Mouse (Mus musculus) cerebellum, postnatal 10 days (tissue): ENCODE data around the gene Lrmda.

ENCODE experiments used
- DNase-seq, 2 experiments: peaks; one replicate each; pipeline ENCODE4 v3.0.0; 2021; ENCODE audit warnings: mixed read lengths in 2 of 2

Lrmda gene

DNA sequence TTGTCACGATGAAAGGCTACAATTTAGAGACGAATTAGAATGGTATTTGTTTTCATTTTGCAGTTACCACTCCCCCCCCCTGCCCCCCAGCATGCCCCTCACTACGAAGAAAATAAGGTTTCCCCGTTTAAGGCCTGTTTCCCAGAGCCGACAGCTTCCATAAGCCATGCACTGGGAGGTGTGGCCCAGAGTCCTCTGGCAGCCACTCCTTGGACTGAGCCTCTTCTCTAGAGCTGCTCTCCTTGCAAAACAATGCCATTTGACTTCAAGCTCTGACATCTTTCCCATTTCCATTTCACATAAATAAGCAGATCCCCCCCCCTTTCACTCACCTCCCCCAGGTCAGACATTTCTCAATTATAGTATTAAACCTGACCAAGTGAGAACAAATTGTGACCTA lies 654.1 kb downstream of the Lrmda start:
- no peak for DNase-seq

DNA sequence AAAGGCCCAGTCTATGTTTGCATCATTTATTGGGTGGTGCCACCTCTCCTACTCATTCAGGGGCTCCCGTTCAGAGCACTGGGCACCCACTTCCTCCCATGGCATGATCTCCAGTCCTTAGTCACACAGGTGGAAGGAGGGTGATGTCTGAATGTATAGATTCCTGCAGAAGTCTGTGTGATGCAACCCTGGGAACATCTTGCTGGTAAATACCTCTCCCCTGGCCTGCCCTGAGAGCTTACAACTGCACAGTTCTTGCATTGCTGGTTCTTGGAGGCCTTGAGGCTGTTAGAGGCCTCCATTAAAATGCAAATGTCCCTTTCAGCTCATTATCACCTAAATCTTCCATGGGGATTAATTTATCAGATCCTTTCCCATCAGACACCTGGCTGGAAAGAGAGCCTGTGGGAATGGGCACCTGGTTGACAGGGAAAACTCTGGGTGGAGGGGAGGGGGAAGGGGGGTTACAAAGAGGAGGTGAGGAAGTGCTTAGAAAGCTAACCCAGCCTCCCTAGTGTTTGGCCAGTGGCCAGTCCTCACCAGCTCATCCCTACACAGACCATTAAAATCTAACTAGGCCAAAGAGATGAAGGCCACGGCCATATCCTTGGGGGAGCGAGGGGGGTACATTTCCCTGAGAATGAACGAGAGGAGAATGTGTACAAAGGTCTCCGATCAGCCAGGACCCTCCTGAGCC lies 659.6 kb downstream of the Lrmda start:
- peak in 1 of 2 experiments; percentile 8 for DNase-seq

DNA sequence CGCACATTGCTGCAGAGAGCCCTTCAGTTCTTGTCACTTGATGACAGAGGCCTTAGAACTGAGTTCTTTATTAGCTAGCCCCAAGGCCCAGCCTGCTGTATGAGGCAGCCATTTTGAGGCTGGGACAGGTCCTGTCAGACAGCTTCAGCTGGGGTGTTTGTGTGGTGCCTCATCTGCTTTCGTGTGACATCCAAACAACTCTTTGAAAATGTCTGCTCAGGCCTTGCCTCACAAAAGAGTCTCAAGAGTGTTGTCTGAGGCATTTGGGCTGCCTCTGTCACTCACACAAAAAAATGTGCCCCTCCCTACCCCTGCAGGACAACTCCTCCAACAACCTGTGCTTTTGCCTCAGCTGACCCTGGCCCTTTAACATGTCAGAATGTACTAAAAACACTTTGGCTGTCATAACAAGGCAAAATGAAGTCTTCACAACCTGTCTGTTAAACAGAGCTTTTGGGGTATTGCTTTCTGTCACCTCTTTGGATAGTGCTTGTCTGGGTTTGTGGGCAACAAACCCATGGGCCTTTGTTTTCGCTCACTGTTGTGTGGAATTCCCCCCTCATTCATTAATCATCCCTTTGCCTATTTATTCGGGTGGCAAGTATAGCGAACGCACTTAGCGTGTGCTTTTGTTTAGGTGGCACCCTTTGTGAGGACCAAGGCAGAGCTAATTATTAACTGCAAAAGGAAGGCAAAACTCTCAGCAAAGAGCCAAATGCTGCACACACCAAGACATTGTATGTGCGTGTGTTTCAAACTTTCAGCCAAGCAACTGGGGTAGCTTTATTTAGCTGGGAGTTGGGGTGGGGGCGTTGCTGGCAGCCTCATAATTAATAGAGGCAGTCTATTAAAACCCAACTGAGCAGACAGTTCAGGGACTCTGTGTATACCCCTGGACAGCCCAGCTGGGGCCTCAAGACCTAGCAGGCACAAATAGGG lies 660.5 kb downstream of the Lrmda start:
- no peak for DNase-seq

- DNase-seq = peak; percentile 22 to 33
These were observed 667.4 kb downstream of the Lrmda start for GRCm38 (mm10) chr14:22686886-22687285.

- DNase-seq = no peak
These were observed 668.9 kb downstream of the Lrmda start for GRCm38 (mm10) chr14:22688399-22688798.

- peak; percentile 29 to 31 for DNase-seq
These were observed 675.9 kb downstream of the Lrmda start for GRCm38 (mm10) chr14:22695448-22695847.

GRCm38 (mm10) chr14:22695931-22696365 lies 676.4 kb downstream of the Lrmda start:
- no peak for DNase-seq

DNA sequence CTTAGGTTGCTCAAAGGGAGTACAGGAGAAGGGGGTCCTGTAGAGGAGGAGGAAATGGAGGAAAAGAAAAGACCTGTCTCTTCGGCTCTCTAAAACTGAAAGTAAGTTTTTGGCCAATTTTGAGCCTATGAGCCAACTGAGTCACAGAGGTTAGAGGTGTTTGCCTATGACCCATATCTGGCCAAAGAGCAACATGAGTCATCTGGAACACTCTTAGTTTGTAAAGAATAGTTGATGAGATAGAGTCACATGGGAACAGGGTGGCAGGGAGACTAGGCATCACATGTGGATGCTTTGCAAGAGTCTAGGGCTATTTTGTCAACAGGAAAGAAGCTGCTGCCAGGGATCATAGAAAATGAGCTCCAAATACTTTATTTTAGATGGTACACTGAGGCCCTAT lies 680.7 kb downstream of the Lrmda start:
- DNase-seq = no peak

DNA sequence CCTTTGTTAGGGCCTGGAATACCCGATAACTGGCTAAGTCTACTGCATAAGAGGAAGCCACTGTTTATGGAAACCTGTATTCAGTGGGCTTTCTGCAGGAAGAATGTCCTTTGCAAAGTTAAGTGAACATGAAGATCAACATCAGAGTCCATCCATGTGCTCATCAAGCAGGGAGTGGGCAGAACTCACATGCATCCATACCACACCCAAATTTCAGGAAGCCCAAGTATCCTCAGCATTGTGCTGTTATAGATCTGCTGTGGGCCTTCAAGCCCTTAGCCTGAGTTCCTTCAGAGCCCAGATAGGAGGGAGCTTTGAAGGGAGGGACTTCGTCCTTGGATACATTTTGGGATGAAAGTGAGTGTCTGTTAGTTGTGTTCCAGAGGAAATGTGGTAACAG lies 681.2 kb downstream of the Lrmda start:
- no peak for DNase-seq

GRCm38 (mm10) chr14:22707958-22708701 lies 688.6 kb downstream of the Lrmda start:
- DNase-seq = no peak

DNA sequence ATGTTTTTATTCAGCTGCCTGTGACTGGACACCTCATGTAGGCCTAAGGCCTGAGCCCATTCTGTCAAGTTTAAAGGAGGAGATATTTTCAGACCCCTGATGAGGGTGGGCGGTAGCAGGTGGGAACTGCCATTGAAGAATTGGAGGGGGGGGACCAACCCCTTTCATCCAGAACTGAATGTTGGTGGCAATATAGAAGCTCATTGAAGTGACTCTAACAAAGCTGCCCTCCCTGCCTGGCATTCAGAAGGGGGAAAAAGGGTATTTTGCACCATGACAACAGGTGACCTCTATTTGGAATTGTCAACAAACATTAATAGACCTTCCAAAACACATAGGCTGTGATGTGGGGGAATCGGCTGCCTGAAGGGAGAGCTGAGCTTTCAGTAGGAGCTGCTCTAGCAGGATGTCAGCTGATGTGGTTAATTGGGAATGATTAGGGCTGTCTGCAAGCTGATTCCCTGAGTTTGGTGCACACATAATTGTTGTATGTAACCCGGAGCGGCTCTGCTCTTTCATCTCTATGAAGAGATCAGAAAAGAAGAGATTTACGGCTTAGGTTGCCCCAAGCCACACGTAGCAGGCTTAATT lies 690.7 kb downstream of the Lrmda start:
- no peak for DNase-seq

DNA sequence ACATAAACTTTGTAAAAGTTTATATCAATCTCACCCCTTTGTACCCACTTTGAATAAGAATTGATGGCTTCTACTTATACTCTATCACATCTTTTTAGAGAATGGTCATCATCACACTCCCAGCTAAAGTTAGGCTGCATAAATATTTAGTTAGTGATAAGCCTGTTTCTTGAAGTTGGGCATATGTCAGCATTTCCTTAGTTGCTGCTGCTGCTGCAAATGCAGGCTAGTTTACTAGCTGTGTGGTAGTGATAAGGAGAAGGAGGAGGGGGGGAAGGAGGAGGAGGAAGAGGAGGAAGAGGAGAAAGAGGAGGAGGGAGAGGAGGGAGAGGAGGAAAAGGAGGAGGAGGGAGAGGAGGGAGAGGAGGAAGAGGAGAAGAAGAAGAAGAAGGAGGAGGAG lies 692.9 kb downstream of the Lrmda start:
- no peak for DNase-seq

- no peak for DNase-seq
These were observed 696.3 kb downstream of the Lrmda start for GRCm38 (mm10) chr14:22715581-22716378.

GRCm38 (mm10) chr14:22719968-22720367 lies 700.5 kb downstream of the Lrmda start:
- DNase-seq = no peak

DNA sequence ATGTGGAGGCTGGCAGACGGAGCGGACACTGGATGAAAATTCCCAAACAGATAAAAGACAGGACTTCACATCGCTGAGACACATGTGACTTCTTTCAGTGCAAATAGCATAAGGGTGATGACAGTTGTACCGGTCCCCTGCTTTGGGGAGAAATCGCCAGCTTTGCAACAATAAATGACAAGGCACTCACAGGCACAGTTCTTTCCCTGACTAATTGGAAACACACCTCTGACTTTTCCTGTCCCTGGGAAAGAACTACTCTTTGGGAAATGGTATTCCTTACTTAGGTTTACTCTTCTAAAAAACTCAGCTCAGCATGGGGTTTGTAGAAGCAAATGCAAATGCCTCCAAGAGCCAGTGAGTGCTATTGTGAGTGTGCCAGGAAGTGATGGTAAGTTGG lies 702.3 kb downstream of the Lrmda start:
- DNase-seq = no peak

DNA sequence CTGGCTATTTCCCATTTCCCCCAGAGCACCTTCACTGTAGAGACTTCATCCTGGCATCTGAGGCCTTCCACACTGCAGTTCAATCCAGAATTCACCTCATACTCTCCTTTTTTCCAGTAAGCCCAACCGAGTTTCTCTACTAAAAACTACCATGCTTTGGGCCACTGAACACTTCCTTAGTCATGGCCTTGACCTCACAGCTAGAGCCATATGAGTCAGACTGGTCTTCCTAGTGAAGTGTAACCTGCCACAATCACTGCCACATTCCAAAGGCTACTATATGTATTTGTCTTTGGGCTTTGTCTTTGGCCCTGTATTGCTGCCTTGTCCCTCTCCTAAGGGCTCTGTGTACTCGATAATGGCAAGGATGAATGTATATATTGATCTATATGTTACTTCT lies 708.0 kb downstream of the Lrmda start:
- DNase-seq = no peak

- no peak for DNase-seq
These were observed 709.2 kb downstream of the Lrmda start for GRCm38 (mm10) chr14:22728611-22729223.

GRCm38 (mm10) chr14:22738603-22739002 lies 719.1 kb downstream of the Lrmda start:
- no peak for DNase-seq

- no peak for DNase-seq
These were observed 723.0 kb downstream of the Lrmda start for GRCm38 (mm10) chr14:22742527-22742926.

DNA sequence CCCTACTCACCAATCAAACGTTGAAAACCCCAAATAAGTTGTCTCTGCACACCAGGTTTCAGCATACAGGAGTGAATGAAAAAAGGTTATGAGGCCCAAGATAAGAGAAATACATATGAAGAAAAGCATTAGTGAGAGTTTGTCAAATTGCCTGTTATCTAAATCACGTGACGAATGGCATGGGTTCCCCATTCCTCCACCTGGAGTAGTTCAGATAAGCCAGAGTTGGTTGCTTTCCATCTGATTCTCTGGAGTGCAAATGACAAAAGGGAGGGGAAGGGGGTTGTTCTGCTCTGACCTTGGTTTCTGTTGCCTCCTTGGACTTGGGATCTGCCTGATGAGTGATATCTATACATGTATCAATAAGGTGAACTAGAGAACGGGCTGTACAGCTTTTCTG lies 723.8 kb downstream of the Lrmda start:
- DNase-seq = no peak

DNA sequence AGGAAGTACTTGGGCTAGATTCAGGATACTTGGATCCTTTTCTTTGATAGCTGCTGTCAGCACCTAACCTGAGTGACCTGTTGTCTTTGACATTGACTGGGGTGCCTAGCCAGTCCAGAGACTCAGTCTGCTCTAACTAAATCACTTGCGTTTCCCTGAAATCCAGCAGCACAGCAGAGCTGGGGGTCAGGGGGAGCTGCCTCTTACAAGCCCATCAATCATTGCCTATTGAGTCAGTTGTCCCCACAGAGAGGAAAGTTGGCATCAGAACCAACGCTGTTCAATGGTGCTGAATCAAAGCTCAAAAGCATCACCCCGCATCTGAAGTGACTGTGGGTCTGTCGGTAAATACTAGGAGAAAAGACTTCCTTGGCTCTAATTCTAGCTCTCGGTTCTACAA lies 725.2 kb downstream of the Lrmda start:
- peak; percentile 8 to 23 for DNase-seq
